Mouse (Mus musculus) cerebellum, adult 2 months (tissue): ENCODE measurements around the gene Cnpy1. TPM values are rescaled to one million over a fixed set of nuclear protein-coding genes. Genes with fewer than 3 reads are reported as not detected.

Experiments
- DNase-seq, 2 experiments: peaks; one replicate each; pipeline ENCODE4 v3.0.0; 2021
- H3K27ac ChIP-seq: fragments of 200-500 bp; 2 replicates; pipeline ENCODE4 v1.5.1; 2012; ENCODE audit warnings: low read length, control low read depth, inconsistent platforms; ENCODE audit not compliant: insufficient read depth
- H3K27me3 ChIP-seq: fragments of 200-500 bp; 2 replicates; pipeline ENCODE4 v1.6.1; 2012; ENCODE audit warnings: inconsistent platforms, mild to moderate bottlenecking, low read length, moderate library complexity; ENCODE audit not compliant: control insufficient read depth, insufficient read depth
- H3K4me1 ChIP-seq: fragments of 200-500 bp; 2 replicates; pipeline ENCODE4 v1.6.1; 2011; ENCODE audit warnings: low read length; ENCODE audit not compliant: control insufficient read depth, insufficient read depth
- H3K4me3 ChIP-seq: fragments of 200-500 bp; replicated peaks from 2 replicates; pipeline ENCODE3; 2011; ENCODE audit warnings: mild to moderate bottlenecking, low read depth, low read length, control low read depth; ENCODE audit not compliant: insufficient read depth
- CTCF ChIP-seq: fragments of 200-500 bp; IDR thresholded peaks from 2 replicates; pipeline ENCODE4 v1.5.1; 2011; ENCODE audit warnings: low read depth, mild to moderate bottlenecking, control low read depth, low read length, moderate library complexity, borderline replicate concordance; ENCODE audit not compliant: insufficient read depth
- POLR2A ChIP-seq: fragments of 200-500 bp; IDR thresholded peaks from 2 replicates; pipeline ENCODE4 v1.6.1; 2011; ENCODE audit warnings: low read length, control low read depth, borderline replicate concordance; ENCODE audit not compliant: insufficient read depth
- WGBS: fragments of 180-500 bp; shearing (Covaris S2); methylation state at CpG from one replicate; pipeline ENCODE4 v1.1.7; 2018; 5-methylcytosine and 5-hydroxymethylcytosine counted together
- polyA plus RNA-seq: library from polyadenylated mRNA; depleted of rRNA; stranded (reverse); fragments of >200 nt; gene quantifications from 2 replicates; pipeline ENCODE4 v1.2.3, GENCODE M21; 2012; rRNA removed

Cnpy1 gene
- polyA plus RNA-seq, 1 experiment, result 313 TPM

DNA sequence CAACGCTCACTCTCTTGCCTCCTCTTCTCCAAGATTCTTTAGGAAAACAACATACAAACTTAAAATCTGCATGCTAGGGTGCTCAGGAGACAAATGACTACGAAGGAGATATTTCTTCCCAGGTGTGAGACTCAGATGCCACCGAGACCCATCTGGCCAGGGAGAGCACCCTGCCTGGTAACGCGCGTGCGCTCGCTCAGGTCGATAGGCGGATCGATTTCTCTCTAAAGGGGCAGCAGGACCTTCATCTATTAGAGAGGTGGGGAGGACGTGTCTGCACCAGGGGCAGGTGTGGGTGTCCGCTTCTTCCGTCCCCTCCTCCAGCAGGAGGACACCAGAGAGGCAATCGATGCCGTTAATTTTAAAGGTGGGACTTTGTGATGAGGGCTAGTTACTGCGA, 87.8 kb downstream of the Cnpy1 start:
- H3K4me1 ChIP-seq, result peaks cover 10% of the 10 kb centered on the region; the same call in 1 of the 2 replicates
- H3K4me3 ChIP-seq, result no peak overlapping the region
- no peak overlapping the region for H3K27ac ChIP-seq
- 71% methylated on average over 17 of the region's 17 CpGs for WGBS
- TF ChIP-seq CTCF (no peak), POLR2A (no peak)
- H3K27me3 ChIP-seq, result no peaks in the 10 kb centered on the region
- DNase-seq, result no peak

DNA sequence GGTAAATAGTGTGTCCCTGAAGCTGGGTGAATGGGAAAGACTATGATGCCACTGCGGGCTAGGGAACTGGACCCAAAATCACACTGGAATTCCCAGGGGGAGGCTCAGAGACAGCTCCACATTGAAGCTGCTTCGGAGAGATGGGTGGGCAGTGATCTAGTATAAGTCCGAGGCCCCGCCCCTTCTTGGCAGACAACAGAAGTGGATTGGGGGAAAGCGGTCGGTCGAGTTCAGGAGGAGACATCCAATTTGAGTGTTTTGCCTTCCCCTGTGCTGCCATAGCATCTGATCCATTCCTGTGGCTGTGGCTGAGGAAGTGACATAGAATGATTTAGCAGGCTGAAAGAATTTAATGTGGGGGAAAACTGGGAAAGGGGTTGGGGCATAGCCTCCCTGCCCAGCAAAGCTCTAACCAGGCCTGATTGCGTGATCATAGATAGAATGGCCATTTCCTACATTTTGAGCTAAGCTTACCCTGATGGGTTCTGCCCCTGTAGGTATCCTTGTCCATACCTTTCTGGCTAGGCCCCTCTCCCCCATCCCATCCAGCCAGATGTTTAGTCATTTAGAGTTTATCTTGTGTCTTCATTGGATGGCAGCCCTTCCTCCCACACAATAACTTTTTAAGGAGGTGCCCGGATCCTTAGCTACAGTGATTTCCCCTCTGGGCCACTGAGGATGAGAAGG, 88.4 kb downstream of the Cnpy1 start:
- WGBS, result 79% methylated on average over 9 of the region's 9 CpGs
- H3K27ac ChIP-seq, result no peak overlapping the region
- H3K27me3 ChIP-seq, result no peaks in the 10 kb centered on the region
- DNase-seq, result no peak
- no peak overlapping the region for H3K4me3 ChIP-seq
- H3K4me1 ChIP-seq, result peaks cover 8% of the 10 kb centered on the region; the same call in 1 of the 2 replicates
- TF ChIP-seq POLR2A (no peak), CTCF (no peak)

Other genes starting within 250 kb of the Cnpy1 start
- 115 and 125 TPM in 2 replicates for gene Insig1, start 174.4 kb downstream of the Cnpy1 start, polyA plus RNA-seq
- 72.9 and 92.2 TPM in 2 replicates for gene En2, start 80.1 kb downstream of the Cnpy1 start, polyA plus RNA-seq
- 52.4 and 58.0 TPM in 2 replicates for gene Rbm33, start 71.3 kb upstream of the Cnpy1 start, polyA plus RNA-seq
- 5.1 TPM in 2 replicates for gene Shh, start 221.4 kb upstream of the Cnpy1 start, polyA plus RNA-seq